Mouse (Mus musculus): ENCODE results near the gene Senp3.

DNA sequence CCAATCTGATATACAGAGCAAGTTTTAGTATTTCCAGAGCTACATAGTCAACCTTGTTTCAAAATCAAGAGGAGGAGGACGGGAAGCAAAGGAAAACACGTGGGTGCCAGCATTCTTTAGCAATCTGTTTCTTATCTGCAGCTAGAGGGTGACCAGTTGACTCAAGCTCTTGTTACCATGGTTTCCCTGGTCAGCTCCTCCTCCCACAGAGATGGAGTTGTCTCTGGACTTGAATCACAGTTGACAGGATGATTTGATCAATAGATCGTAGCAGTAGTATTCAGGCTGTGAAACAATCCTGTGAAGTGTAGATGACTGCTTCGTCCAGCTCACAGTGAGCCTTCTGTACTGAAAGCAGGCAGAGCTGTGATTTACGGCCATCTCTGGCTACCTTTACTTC lies 34.0 kb upstream of the Senp3 start:
- TF ChIP-seq CTCF (IDR thresholded peaks at IDR 0.05; ENCODE audit: extremely low read depth, insufficient read length, insufficient replicate concordance, low read depth, low read length) (no peak), POLR2A (IDR thresholded peaks at IDR 0.05; ENCODE audit: low read depth, low read length) (no peak)
